Mouse (Mus musculus): ENCODE data around the gene March7. TPM values are rescaled to one million over a fixed set of nuclear protein-coding genes. Genes with fewer than 3 reads are reported as not detected.

The March7 gene
- polyA plus RNA-seq, 1 experiment from 2014 or later: 20.4 TPM

DNA sequence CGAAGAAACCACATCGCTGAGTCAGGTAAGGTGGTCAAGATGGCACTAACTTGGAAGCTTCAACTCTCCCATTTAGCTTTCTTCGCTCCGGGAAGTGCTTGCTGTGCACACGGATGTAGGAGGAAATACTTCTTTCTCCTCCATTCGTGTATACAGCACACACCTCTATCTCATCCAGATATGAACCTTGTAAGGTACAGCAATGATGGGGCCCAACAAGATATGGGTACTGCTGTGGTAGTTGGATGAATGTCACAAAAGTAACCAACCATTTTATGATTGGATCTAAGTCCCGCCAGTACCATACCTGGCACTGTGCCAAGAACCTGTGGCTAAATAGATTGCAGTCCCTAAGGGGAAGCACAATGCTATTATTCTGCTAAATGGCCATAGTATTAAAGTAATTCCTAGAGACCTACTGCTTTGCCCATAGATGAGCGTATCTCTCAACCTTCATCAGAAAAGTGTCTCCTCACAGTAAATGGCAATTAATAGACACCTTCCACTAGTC lies 75.5 kb downstream of the March7 start:
- H3K4me2 ChIP-seq: peak overlapping the region; percentile 64; the same call in 1 of the 2 replicates
- H3K4me3 ChIP-seq (replicated peaks): no peak overlapping the region
- no peaks in the 10 kb centered on the region for H3K36me3 ChIP-seq (replicated peaks)
- 74% methylated on average over 8 of the region's 8 CpGs for WGBS (ENCODE audit: insufficient replicate concordance)
- no peaks in the 10 kb centered on the region for H3K9me3 ChIP-seq (replicated peaks)
- H3K27me3 ChIP-seq: peaks cover 28% of the 10 kb centered on the region
- ATAC-seq (ENCODE audit: insufficient read depth): no peak
- H3K9ac ChIP-seq: no peak overlapping the region
- H3K27ac ChIP-seq (replicated peaks): 0 out of 2 replicates have a peak overlapping the region, but pooled peaks have one; percentile 79
- peaks cover 9% of the 10 kb centered on the region; the same call in 1 of the 2 replicates for H3K4me1 ChIP-seq (replicated peaks)

- H3K27me3 ChIP-seq: peaks cover 20% of the 10 kb centered on the region
- no peak overlapping the region for H3K27ac ChIP-seq (replicated peaks)
- 18% methylated on average over 4 of the region's 4 CpGs for WGBS (ENCODE audit: insufficient replicate concordance)
- 0 out of 2 replicates have a peak, but pooled peaks cover 5% of the 10 kb centered on the region for H3K4me1 ChIP-seq (replicated peaks)
- no peak overlapping the region for H3K9ac ChIP-seq
- H3K4me2 ChIP-seq: no peak overlapping the region
- H3K4me3 ChIP-seq (replicated peaks): no peak overlapping the region
- no peak for ATAC-seq (ENCODE audit: insufficient read depth)
- no peaks in the 10 kb centered on the region for H3K9me3 ChIP-seq (replicated peaks)
- H3K36me3 ChIP-seq (replicated peaks): no peaks in the 10 kb centered on the region
Observed at GRCm38 (mm10) chr2:60288606-60289005, 78.9 kb downstream of the March7 start.

GRCm38 (mm10) chr2:60289451-60289850 lies 79.8 kb downstream of the March7 start:
- Histone ChIP-seq H3K36me3 (replicated peaks) (no peaks in the 10 kb centered on the region), H3K4me3 (replicated peaks) (no peak overlapping the region), H3K4me1 (replicated peaks) (0 out of 2 replicates have a peak, but pooled peaks cover 3% of the 10 kb centered on the region), H3K27ac (replicated peaks) (no peak overlapping the region), H3K4me2 (no peak overlapping the region), H3K9me3 (replicated peaks) (no peaks in the 10 kb centered on the region), H3K27me3 (peaks cover 12% of the 10 kb centered on the region), H3K9ac (no peak overlapping the region)
- ATAC-seq (ENCODE audit: insufficient read depth): no peak
- 45% methylated on average over 1 of the region's 1 CpGs for WGBS (ENCODE audit: insufficient replicate concordance)

DNA sequence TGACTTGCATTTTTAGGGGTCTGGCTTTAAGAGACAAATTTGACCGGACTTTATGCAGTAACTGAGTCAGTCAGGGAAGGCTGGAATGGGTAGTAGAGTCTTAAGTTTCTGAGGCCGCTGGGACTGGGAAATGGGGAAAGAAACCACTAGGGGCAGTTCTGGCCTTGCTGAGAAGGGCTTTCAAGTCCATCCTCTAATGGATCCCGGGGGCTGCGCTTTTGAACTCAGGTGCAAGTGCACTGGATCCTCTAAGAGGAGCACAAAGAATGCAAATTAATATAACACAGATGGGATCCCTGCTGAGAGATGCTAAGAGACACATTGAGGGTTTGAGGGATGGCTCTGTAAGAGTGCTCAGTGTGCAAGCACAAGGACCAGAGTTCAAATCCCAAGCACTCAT lies 81.7 kb downstream of the March7 start:
- H3K4me1 ChIP-seq (replicated peaks): 0 out of 2 replicates have a peak, but pooled peaks cover 3% of the 10 kb centered on the region
- no peaks in the 10 kb centered on the region for H3K27me3 ChIP-seq
- H3K9ac ChIP-seq: no peak overlapping the region
- WGBS (ENCODE audit: insufficient replicate concordance): 67% methylated on average over 4 of the region's 4 CpGs
- H3K4me3 ChIP-seq (replicated peaks): no peak overlapping the region
- no peak overlapping the region for H3K4me2 ChIP-seq
- H3K36me3 ChIP-seq (replicated peaks): no peaks in the 10 kb centered on the region
- no peaks in the 10 kb centered on the region for H3K9me3 ChIP-seq (replicated peaks)
- no peak overlapping the region for H3K27ac ChIP-seq (replicated peaks)
- ATAC-seq (ENCODE audit: insufficient read depth): no peak

DNA sequence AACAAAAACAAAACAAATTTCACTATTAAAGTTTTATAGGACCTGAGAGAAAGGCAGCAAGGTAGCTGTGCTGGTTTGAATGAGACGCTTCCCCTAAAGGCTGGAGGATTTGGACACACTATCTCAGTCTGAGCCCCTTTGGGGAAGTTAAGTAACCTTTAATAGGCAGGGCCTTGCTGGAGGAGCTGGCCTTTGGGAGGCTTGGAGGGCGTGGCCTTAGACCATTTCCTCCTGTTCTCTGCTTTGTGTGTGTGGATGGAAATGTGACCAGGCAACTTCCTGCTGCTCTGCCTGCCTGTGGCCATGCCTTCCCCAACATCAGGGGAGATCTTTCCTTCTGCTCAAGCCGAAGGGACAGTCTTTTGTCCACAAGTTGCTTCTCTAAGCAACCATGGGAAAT lies 88.6 kb downstream of the March7 start:
- no peak overlapping the region for H3K9ac ChIP-seq
- ATAC-seq (ENCODE audit: insufficient read depth): no peak
- 27% methylated on average over 3 of the region's 3 CpGs for WGBS (ENCODE audit: insufficient replicate concordance)
- no peak overlapping the region for H3K4me2 ChIP-seq
- no peak overlapping the region for H3K27ac ChIP-seq (replicated peaks)
- no peaks in the 10 kb centered on the region for H3K4me1 ChIP-seq (replicated peaks)
- no peaks in the 10 kb centered on the region for H3K27me3 ChIP-seq
- no peaks in the 10 kb centered on the region for H3K9me3 ChIP-seq (replicated peaks)
- H3K4me3 ChIP-seq (replicated peaks): no peak overlapping the region
- peaks cover 10% of the 10 kb centered on the region for H3K36me3 ChIP-seq (replicated peaks)

DNA sequence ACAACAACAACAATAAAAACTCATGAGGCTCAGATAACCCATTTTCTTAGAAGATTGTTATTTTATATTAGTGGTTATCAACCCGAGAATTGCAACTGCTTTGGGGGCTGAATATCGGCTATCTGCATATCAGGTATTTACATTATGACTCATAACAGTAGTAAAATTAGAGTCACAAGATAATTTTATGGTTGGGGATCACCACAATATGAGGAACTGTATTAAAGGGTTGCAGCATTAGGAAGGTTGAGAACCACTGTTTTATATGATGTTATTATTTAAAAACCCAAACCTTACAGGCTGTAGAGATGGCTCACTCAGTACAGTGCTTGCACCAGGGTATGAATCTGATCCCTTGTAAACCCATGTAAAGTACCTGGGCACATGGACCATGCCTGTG lies 89.6 kb downstream of the March7 start:
- H3K9me3 ChIP-seq (replicated peaks): no peaks in the 10 kb centered on the region
- no peaks in the 10 kb centered on the region for H3K27me3 ChIP-seq
- no peak overlapping the region for H3K9ac ChIP-seq
- no peaks in the 10 kb centered on the region for H3K4me1 ChIP-seq (replicated peaks)
- peaks cover 10% of the 10 kb centered on the region for H3K36me3 ChIP-seq (replicated peaks)
- no peak overlapping the region for H3K27ac ChIP-seq (replicated peaks)
- H3K4me3 ChIP-seq (replicated peaks): no peak overlapping the region
- WGBS (ENCODE audit: insufficient replicate concordance): 63% methylated on average over 2 of the region's 2 CpGs
- no peak overlapping the region for H3K4me2 ChIP-seq
- no peak for ATAC-seq (ENCODE audit: insufficient read depth)

Other genes with a start within 250 kb of the March7 start
- gene Baz2b, start within 50 bp of the March7 start, polyA plus RNA-seq (2015; fragmentation: Nextera tagmentation; extraction: Ambion mirVana): 14.8 TPM in 2 replicates
- gene Cd302, start 74.6 kb downstream of the March7 start, polyA plus RNA-seq (2015; fragmentation: Nextera tagmentation; extraction: Ambion mirVana): 91.1 and 91.3 TPM in 2 replicates
- 2.7 and 2.8 TPM in 2 replicates for gene Ly75, start 173.4 kb downstream of the March7 start, polyA plus RNA-seq (2015; fragmentation: Nextera tagmentation; extraction: Ambion mirVana)

Measured in liver, embryonic 15.5 days (tissue).